Mouse (Mus musculus) layer of hippocampus, adult 8-10 months (tissue): ENCODE data around the gene Chic2. TPM values are rescaled to one million over a fixed set of nuclear protein-coding genes. Genes with fewer than 3 reads are reported as not detected.

Experiments
- DNase-seq, 2 experiments: peaks; one replicate each; pipeline ENCODE4 v3.0.0; 2022; ENCODE audit warnings: low spot score in 2 of 2
- total RNA-seq, 4 experiments: library from RNA; stranded (reverse); gene quantifications; 2 replicates each; pipeline ENCODE4 v1.2.4; 2022

The Chic2 gene
- total RNA-seq, 4 experiments from 2014 or later, result 17.7 to 23.0 (median 20.5) TPM

GRCm38 (mm10) chr5:75067125-75067756 is 22.7 kb upstream of the Chic2 start:
- DNase-seq, result no peak

DNA sequence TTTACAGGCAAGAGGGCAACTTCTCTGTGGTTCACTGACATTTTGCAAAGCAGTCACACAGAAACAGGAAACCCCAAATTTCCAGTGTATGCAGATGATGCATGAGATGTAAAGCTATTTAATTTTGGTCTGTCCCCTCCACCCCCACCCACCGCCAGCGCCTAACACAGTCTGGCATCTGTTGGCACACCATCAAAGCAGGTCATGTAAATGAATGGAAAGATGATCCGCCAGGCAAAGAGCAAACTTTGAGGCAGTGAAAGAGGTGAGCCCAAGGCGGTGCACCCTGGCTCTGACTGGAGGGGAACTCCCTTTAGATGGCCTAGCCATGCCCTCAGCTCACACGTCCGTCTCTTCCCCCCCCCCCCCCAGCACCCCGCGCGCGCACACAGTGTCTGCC is 22.1 kb upstream of the Chic2 start:
- no peak for DNase-seq

GRCm38 (mm10) chr5:75063177-75063576 is 18.6 kb upstream of the Chic2 start:
- DNase-seq, result peak in 1 of 2 experiments; percentile 14

DNA sequence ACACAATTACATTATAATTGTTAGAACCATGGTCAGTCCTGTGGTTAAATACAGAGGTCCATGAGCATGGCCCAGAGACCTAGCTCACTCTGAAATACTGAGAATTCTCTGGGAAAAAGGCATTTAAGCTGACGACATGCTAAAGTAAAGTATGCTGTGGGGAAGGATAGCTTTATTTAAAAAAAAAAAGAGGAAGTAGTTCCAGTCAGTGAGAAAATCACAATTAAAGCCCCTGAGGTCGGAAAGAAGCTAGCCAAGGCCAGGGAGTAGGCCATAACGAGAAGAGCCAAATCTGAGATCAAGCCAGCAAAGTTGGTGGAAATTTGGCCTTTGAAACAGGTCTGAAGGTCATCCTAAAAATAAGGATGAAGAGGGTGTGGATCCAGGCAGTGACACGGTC is 6.5 kb upstream of the Chic2 start:
- no peak for DNase-seq

DNA sequence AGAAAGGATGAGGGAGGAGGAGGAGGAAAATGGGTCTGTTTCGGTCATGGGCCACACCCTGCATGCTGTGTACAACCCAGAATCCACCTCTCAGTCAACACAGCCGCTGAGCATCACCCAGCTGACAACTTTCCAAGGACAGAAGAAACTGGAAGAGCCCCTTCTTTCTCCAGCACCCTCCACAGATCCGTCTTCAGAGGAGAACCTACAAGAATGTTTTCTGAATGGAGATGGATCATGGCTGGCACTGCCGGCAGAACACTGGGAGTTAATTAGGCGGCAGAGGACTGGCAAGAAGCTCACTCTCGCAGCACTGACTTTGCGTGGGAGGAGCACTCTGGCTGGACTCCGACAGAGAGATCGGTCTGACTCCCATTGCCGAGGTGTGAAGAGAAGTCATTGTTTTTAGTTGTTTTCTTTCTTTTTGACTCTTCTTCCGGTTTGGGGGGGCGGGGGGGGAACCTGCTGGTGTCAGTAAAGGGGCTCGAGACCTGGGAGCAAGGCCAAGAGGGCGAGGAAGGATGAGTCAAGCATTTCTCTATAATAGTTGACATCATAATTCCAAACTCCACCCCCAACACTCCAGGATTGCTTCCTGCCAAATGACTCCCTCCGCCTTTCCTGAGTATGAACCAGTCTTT is 2.2 kb upstream of the Chic2 start:
- DNase-seq, result peak in 1 of 2 experiments; percentile 33

DNA sequence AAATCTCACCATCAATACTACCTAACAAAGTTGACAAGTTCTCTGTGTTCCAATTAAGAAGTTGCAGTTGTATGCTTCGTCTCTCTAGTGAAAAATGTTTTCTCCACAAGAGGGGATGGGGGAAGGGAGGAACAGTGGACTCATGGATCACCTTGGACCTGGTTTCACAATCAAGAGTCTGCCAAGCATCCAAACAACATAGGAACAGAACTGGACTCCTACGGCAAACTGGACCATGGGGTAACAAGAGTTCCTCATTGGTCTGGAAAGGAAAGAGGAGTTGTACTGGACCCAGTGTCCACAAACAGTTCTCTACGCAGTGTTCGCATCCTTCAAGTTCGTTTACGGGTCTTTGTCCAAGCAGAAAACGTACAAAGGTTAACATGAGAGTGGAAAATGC is 797 bp upstream of the Chic2 start:
- DNase-seq, result no peak

GRCm38 (mm10) chr5:75043621-75044301 is 813 bp downstream of the Chic2 start:
- DNase-seq, result no peak

DNA sequence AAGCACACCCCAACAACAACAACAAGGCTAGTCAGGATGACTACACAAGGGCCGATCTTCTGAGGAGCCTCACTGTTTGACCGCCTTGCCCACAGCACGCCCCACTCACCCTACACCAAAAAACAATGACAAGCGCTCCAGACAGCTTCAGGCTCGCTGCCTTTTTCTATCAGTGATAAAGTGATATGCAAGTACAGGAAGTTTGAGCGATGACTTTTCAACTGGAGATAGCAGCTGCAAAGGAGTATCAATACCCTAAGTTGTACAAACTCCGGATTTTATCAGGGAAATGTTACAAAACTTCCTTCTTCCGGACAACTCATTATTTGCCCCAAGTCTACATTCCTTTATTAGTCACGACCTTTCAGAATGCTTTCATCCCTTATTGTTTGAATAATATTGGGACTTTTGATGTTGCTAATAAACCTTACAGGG is 1.5 kb downstream of the Chic2 start:
- no peak for DNase-seq

- DNase-seq, result no peak
Observed at GRCm38 (mm10) chr5:75039307-75039706, 5.3 kb downstream of the Chic2 start.

GRCm38 (mm10) chr5:75035475-75035874 is 9.1 kb downstream of the Chic2 start:
- no peak for DNase-seq

- DNase-seq, result no peak
Observed at GRCm38 (mm10) chr5:75014768-75015167, 29.8 kb downstream of the Chic2 start.

GRCm38 (mm10) chr5:75012771-75013421 is 31.7 kb downstream of the Chic2 start:
- DNase-seq, result no peak

DNA sequence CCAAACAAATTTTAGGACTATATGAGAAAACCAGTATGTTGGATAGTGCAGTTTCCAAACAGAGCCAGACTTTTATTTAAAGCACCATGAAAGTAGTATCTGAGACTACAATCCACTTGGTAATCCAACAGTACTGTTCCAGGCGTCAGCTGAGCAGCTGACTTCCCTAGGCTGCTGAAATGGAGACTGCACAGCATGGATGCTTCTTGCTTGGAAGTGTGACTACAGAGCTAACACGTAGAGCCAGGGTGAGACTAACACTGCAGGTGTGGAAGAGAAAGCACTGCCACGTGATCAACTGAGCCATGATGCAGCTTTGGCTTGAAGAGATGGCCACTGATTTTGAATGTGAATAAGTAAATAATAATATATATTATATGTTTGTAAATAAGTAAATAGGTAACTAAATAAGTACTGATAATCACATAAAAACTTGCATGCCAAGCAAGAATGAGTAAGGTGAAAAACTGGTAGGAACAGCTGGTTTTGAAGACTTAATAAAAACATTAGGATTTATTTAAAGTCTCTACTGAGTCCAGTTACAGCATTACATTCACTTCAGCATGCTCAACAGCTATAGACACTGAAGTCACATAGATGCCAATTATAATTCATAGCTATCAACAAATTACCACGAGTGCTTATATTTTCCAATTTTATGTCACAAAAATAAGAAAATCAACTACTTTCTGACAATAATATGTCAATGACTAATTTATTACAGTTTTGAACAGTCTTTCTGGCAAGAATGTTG is 32.4 kb downstream of the Chic2 start:
- DNase-seq, result no peak

GRCm38 (mm10) chr5:75004755-75005154 is 39.8 kb downstream of the Chic2 start:
- no peak for DNase-seq

- no peak for DNase-seq
Observed at GRCm38 (mm10) chr5:75002109-75002508, 42.5 kb downstream of the Chic2 start.

GRCm38 (mm10) chr5:74998716-74999512 is 45.7 kb downstream of the Chic2 start:
- peak in 1 of 2 experiments; percentile 45 for DNase-seq

- peak; percentile 17 to 57 for DNase-seq
Observed at GRCm38 (mm10) chr5:74994947-74995346, 49.6 kb downstream of the Chic2 start.

- no peak for DNase-seq
Observed at GRCm38 (mm10) chr5:74984101-74984500, 60.5 kb downstream of the Chic2 start.

GRCm38 (mm10) chr5:74980574-74980973 is 64.0 kb downstream of the Chic2 start:
- no peak for DNase-seq

DNA sequence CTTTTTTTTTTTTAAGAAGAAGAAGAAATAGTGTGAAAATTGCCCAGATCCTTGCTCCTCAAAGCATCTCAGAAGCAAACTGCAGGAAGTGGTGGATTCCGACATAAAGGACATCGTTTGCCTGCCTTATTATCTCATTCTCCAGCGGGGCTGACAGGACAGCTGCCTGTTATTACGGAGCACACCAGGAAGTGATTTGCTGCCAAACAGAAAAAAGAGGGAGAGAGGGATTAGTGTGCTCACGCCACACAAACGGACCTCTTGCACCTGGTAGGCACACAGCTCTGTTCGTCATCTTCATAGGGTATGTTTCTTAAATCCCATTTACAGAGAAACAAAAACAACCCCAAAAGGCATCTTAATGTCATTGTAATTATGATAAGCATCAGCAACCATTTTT is 64.4 kb downstream of the Chic2 start:
- no peak for DNase-seq

- no peak for DNase-seq
Observed at GRCm38 (mm10) chr5:74979586-74979985, 65.0 kb downstream of the Chic2 start.
